Mouse (Mus musculus): ENCODE data around the gene Fnbp1l.

- no peak for TF ChIP-seq POLR2A (IDR thresholded peaks at IDR 0.05; ENCODE audit: extremely low read depth, insufficient read depth, low read length)
- no peak for TF ChIP-seq CTCF (IDR thresholded peaks at IDR 0.05; ENCODE audit: extremely low read depth, insufficient read depth, low read length)
These were observed 74.2 kb downstream of the Fnbp1l start for GRCm38 (mm10) chr3:122545346-122545745.

Data from cortical plate, adult 2 months (tissue).